Mouse (Mus musculus): ENCODE results near the gene Ankrd66.

DNA sequence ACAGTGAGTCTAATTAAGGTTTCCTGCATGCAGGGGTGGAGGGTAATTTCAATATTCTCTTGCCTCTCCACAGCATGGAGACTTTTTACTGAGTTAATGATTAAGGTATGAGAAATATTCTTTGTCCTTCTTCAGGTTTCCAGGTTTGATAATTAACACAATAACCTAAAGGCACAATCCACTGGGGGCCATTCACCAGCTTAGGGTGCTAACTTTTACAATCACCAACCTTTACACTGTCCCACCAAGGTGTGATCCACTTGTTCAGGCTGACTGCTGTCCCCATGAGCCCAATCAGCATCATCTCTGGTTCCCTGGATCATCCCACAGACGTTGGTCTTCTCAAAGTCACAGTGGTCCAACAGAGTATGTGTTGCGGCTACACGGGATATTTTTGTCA, 57.5 kb downstream of the Ankrd66 start:
- no peak for TF ChIP-seq POLR2A (IDR thresholded peaks at IDR 0.05; ENCODE audit: borderline replicate concordance, control insufficient read depth, low read depth, low read length)
- no peak for TF ChIP-seq CTCF (IDR thresholded peaks at IDR 0.05; ENCODE audit: control insufficient read depth, insufficient read depth, low read length)

All from bone marrow, adult 2 months (tissue).